Mouse (Mus musculus) hindbrain, embryonic 11.5 days (tissue): ENCODE results near the gene Ecd. TPM values are rescaled to one million over a fixed set of nuclear protein-coding genes. Genes with fewer than 3 reads are reported as not detected.

Experiments used
- ATAC-seq: fragments of 200-750 bp; cut with Nextera tagmentation; 2 replicates; pipeline ENCODE4 v1.8.0; 2017; ENCODE audit warnings: mild to moderate bottlenecking, moderate TSS enrichment, moderate library complexity; ENCODE audit not compliant: low FRiP score
- DNase-seq: peaks from one replicate; pipeline ENCODE4 v3.0.0-alpha.2; 2015; ENCODE audit warnings: low spot score
- H3K27ac ChIP-seq: fragments of 300-500 bp; sonication (generic); 2 replicates; pipeline ENCODE4 v1.5.1; 2014; ENCODE audit warnings: mild to moderate bottlenecking, low read depth, low read length
- H3K27me3 ChIP-seq: fragments of 300-500 bp; sonication (generic); 2 replicates; pipeline ENCODE4 v1.6.1; 2014; ENCODE audit warnings: mild to moderate bottlenecking, low read length, moderate library complexity, mixed read lengths; ENCODE audit not compliant: control insufficient read depth, insufficient read depth
- H3K36me3 ChIP-seq: fragments of 300-500 bp; sonication (generic); 2 replicates; pipeline ENCODE4 v1.6.1; 2014; ENCODE audit warnings: mild to moderate bottlenecking, low read length, moderate library complexity, mixed read lengths; ENCODE audit not compliant: control insufficient read depth, insufficient read depth
- H3K4me1 ChIP-seq: fragments of 300-500 bp; sonication (generic); replicated peaks from 2 replicates; pipeline ENCODE4 v1.6.1; 2014; ENCODE audit warnings: low read length, mixed read lengths; ENCODE audit not compliant: control insufficient read depth, insufficient read depth
- H3K4me2 ChIP-seq: fragments of 300-500 bp; sonication (generic); replicated peaks from 2 replicates; pipeline ENCODE4 v1.6.1; 2014; ENCODE audit warnings: mild to moderate bottlenecking, low read depth, low read length
- H3K4me3 ChIP-seq: fragments of 300-500 bp; sonication (generic); 2 replicates; pipeline ENCODE4 v1.5.1; 2014; ENCODE audit warnings: low read depth, low read length
- H3K9ac ChIP-seq: fragments of 300-500 bp; sonication (generic); 2 replicates; pipeline ENCODE4 v1.6.1; 2014; ENCODE audit warnings: low read depth, low read length
- H3K9me3 ChIP-seq: fragments of 300-500 bp; sonication (generic); 2 replicates; pipeline ENCODE4 v1.6.1; 2016; ENCODE audit warnings: low read length; ENCODE audit not compliant: control insufficient read depth
- WGBS: fragments of 180-500 bp; shearing (Covaris S2); extraction: QIAGEN DNeasy Blood & Tissue Kit; methylation state at CpG from one replicate; pipeline ENCODE4 v1.1.7; 2014; 5-methylcytosine and 5-hydroxymethylcytosine counted together
- polyA plus RNA-seq: library from polyadenylated mRNA; unstranded; fragments of >200 nt; fragmentation: Nextera tagmentation; extraction: Ambion mirVana; gene quantifications from 2 replicates; pipeline ENCODE4 v1.2.1, GENCODE M21; 2014

The Ecd gene
- polyA plus RNA-seq, 1 experiment from 2014 or later, result 64.0 TPM

- H3K9me3 ChIP-seq, result no peaks in the 10 kb centered on the region
- H3K9ac ChIP-seq, result no peak overlapping the region
- H3K27me3 ChIP-seq, result no peaks in the 10 kb centered on the region
- no peak for DNase-seq
- WGBS, result 87% methylated on average over 3 of the region's 3 CpGs
- H3K4me1 ChIP-seq, result no peaks in the 10 kb centered on the region
- no peaks in the 10 kb centered on the region for H3K36me3 ChIP-seq
- H3K4me3 ChIP-seq, result no peak overlapping the region
- no peak for ATAC-seq
- H3K27ac ChIP-seq, result no peak overlapping the region
- H3K4me2 ChIP-seq, result no peak overlapping the region
These were observed 49.8 kb downstream of the Ecd start for GRCm38 (mm10) chr14:20298131-20298530.

GRCm38 (mm10) chr14:20297616-20298015 is 50.3 kb downstream of the Ecd start:
- Histone ChIP-seq H3K4me2 (no peak overlapping the region), H3K27me3 (no peaks in the 10 kb centered on the region), H3K4me1 (no peaks in the 10 kb centered on the region), H3K9ac (no peak overlapping the region), H3K27ac (no peak overlapping the region), H3K36me3 (no peaks in the 10 kb centered on the region), H3K4me3 (no peak overlapping the region), H3K9me3 (no peaks in the 10 kb centered on the region)
- 81% methylated on average over 3 of the region's 3 CpGs for WGBS
- ATAC-seq (no peak), DNase-seq (no peak)

- DNase-seq (peak; percentile 3), ATAC-seq (no peak)
- Histone ChIP-seq H3K36me3 (no peaks in the 10 kb centered on the region), H3K9me3 (no peaks in the 10 kb centered on the region), H3K4me3 (peak overlapping the region; percentile 40), H3K4me1 (no peaks in the 10 kb centered on the region), H3K4me2 (peak overlapping the region; percentile 47), H3K9ac (peak overlapping the region; percentile 51; the same call in 1 of the 2 replicates), H3K27me3 (no peaks in the 10 kb centered on the region), H3K27ac (no peak overlapping the region)
- WGBS, result 58% methylated on average over 8 of the region's 8 CpGs
These were observed 53.0 kb downstream of the Ecd start for GRCm38 (mm10) chr14:20294947-20295346.

- DNase-seq (peak; percentile 89), ATAC-seq (peak; percentile 93)
- Histone ChIP-seq H3K9me3 (no peaks in the 10 kb centered on the region), H3K4me2 (peak within 1 kb of the TSS; percentile 47), H3K9ac (peak within 1 kb of the TSS; percentile 51; the same call in 1 of the 2 replicates), H3K4me3 (peak within 1 kb of the TSS; percentile 40), H3K4me1 (no peaks in the 10 kb centered on the region), H3K27me3 (no peaks in the 10 kb centered on the region), H3K27ac (no peak within 1 kb of the TSS), H3K36me3 (no peaks in the 10 kb centered on the region)
- 23% methylated on average over 14 of the region's 14 CpGs for whole genome bisulfite sequencing
These were observed 53.6 kb downstream of the Ecd start, which contains the start of gene Nudt13 for GRCm38 (mm10) chr14:20294117-20294892. TSS of gene Nudt13 (plus strand) at chr14:20294697.

GRCm38 (mm10) chr14:20291391-20291790 is 56.5 kb downstream of the Ecd start:
- Histone ChIP-seq H3K27ac (no peak overlapping the region), H3K9ac (no peak overlapping the region), H3K4me1 (no peaks in the 10 kb centered on the region), H3K27me3 (no peaks in the 10 kb centered on the region), H3K4me3 (no peak overlapping the region), H3K36me3 (no peaks in the 10 kb centered on the region), H3K9me3 (no peaks in the 10 kb centered on the region), H3K4me2 (no peak overlapping the region)
- WGBS, result 63% methylated on average over 4 of the region's 4 CpGs
- DNase-seq, result no peak
- no peak for ATAC-seq

Other genes with a start within 250 kb of the Ecd start
- 12.9 and 14.9 TPM in 2 replicates for gene Saysd1, start 209.6 kb downstream of the Ecd start, polyA plus RNA-seq
- gene Kcnk5, start 166.3 kb downstream of the Ecd start, polyA plus RNA-seq, result 4.6 and 8.5 TPM in 2 replicates
- gene Kcnk16, start 78.9 kb downstream of the Ecd start, polyA plus RNA-seq, result 0.15 TPM in 1 of 2 replicates, not detected in the other
- 9.3 and 12.4 TPM in 2 replicates for gene Nudt13, start 53.4 kb downstream of the Ecd start, polyA plus RNA-seq
- 56.5 and 61.9 TPM in 2 replicates for gene Fam149b, start within 50 bp of the Ecd start, polyA plus RNA-seq
- gene Dnajc9, start 40.8 kb upstream of the Ecd start, polyA plus RNA-seq, result 164 and 228 TPM in 2 replicates
- gene Mrps16, start 45.5 kb upstream of the Ecd start, polyA plus RNA-seq, result 71.2 and 74.7 TPM in 2 replicates
- gene Cfap70, start 104.1 kb upstream of the Ecd start, polyA plus RNA-seq, result 0.60 and 1.1 TPM in 2 replicates
- gene Anxa7, start 132.0 kb upstream of the Ecd start, polyA plus RNA-seq, result 15.0 and 16.8 TPM in 2 replicates
- 1.1 and 1.4 TPM in 2 replicates for gene Mss51, start 148.8 kb upstream of the Ecd start, polyA plus RNA-seq
- 67.0 and 67.2 TPM in 2 replicates for gene Ppp3cb, start 198.5 kb upstream of the Ecd start, polyA plus RNA-seq